Mouse (Mus musculus): ENCODE data around the gene Tecr. TPM values are rescaled to one million over a fixed set of nuclear protein-coding genes. Genes with fewer than 3 reads are reported as not detected.

Gene Tecr
- polyA plus RNA-seq, 1 experiment = 552 TPM

DNA sequence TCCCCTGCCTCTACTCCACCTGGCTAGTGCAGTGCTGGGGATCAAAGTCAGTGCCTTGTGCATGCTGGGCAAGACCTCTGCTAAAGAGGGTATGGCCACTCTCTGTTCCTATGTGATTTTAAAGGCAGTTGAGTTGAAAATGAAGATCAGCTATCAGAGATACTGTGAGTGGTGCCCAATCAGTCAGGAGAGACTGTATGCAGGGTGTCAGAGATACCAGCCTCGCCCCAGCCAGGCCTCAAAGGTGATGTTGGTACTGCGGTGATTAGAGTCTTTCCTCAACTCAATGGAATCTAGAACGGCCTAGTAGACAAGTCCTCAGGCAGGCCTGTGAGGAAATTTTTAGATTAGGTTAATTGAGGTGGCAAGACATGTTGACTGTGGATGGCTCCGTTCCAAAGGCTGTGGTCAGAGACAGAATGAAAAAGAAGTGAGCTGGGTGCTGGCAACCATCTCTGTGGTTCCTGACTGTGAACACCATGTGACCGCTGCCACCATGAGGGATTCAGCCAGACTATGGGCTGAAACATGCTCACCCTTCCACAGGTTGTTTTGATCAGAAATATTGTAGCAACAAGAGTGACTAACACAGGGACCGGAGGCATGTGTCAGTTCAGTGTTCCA, 18.0 kb upstream of the Tecr start:
- Histone ChIP-seq H3K4me3 (ENCODE audit: insufficient read depth, low read depth, low read length) (no peak overlapping the region), H3K27ac (replicated peaks; ENCODE audit: low read depth, low read length) (no peak overlapping the region), H3K4me1 (ENCODE audit: control insufficient read depth, insufficient read depth, insufficient read length, low read length) (no peaks in the 10 kb centered on the region)

DNA sequence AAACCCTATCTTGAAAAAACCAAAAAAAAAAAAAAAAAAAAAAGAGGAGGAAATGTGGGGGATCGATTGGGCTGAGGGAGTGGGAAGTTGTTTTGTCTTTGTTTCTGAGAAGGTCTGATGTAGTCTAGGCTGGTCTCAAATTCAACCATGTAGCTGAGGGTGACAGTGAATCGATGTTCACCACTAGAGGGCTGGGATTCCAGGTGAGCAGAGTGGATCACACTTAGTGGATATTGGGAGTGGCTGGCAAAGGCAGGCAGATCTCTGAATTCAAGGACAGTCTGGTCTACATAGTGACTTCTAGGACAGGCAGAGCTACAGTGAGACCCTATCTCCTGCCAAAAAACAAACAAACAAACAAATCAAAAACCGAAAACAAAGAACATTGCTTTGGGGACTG, 17.0 kb upstream of the Tecr start:
- Histone ChIP-seq H3K27ac (replicated peaks; ENCODE audit: low read depth, low read length) (no peak overlapping the region), H3K4me3 (ENCODE audit: insufficient read depth, low read depth, low read length) (no peak overlapping the region), H3K4me1 (ENCODE audit: control insufficient read depth, insufficient read depth, insufficient read length, low read length) (no peaks in the 10 kb centered on the region)

DNA sequence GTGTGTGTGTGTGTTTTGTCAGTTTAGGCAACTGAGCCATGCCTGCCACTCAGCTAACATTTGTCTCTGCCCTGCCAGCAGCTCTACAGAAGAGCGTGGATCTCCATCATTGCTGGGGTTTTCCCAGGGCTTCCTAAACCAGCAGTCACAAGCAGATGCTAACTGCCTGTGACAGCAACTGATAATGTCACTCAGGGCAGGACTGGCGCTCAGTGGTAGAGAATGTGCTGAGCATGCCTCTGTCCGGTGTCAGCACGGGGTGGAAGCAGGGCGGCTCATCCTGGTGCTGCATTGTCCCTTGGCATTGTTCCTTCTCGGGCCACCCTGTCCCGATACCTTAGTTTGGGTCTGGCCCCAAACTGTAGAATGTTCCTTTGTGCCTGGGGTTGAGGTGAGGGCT, 15.8 kb upstream of the Tecr start:
- Histone ChIP-seq H3K4me1 (ENCODE audit: control insufficient read depth, insufficient read depth, insufficient read length, low read length) (no peaks in the 10 kb centered on the region), H3K27ac (replicated peaks; ENCODE audit: low read depth, low read length) (no peak overlapping the region), H3K4me3 (ENCODE audit: insufficient read depth, low read depth, low read length) (no peak overlapping the region)

DNA sequence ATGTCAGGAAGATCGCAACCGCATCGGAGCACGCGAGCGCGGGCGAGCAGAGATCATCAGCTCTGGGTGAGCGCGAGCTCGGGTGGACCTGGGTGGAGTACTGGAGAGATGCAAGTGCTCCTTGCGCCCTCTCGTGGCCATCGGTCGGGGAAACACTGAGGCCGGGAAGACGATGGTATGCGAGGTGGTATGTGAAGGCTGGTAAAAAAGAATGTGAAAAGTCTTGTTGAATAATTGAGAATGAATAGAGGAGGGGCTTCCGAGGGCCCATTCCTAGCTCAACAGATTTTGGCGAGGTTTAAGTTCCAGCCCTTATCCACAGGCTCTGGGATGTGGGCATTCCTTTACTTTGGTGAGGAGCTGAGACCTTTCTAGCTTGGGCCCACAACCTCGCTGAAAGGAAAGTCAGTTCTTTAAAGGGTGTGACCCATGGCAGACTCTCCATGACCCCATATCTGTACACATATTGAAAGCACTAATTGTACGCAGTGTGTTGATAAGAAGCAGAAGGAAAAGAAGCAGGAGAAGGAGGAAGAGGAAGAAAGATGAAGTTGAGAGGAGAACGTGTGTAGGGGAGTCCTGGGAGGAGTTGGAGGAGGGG, 14.7 kb upstream of the Tecr start:
- Histone ChIP-seq H3K4me1 (ENCODE audit: control insufficient read depth, insufficient read depth, insufficient read length, low read length) (no peaks in the 10 kb centered on the region), H3K4me3 (ENCODE audit: insufficient read depth, low read depth, low read length) (peak overlapping the region; percentile 32), H3K27ac (replicated peaks; ENCODE audit: low read depth, low read length) (no peak overlapping the region)

DNA sequence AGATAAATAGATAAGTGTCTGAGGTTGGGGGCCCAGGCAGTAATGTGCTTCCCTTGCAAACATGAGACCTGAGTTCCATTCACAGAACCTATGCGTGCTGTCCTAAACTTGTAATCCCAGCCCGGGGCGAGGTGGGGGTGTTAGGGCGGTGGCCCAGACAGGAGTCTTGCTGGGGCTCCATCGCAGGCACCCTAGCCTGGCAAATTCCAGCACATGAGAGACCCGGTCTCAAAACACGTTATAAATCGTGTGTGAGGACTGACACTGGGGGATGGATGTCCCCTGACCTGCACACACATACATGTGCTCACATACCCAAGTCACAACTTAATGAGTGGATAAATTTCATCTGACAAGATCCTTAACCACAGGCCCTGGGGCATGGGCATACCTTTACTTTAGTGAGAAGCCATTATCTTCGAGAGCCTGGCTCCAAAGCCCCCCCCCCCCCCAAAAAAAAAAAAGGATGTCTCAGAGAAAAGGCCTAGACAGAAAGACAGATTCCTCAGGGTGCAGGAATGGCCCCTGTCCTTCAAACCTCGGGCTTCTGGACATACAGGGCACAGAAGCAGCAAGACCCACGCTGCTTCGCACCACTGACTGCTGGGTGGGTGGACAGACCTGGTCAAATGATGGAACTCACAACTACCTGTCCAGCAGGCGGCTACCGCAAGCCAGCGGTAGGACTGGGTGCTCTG, 14.1 kb upstream of the Tecr start:
- no peaks in the 10 kb centered on the region for H3K4me1 ChIP-seq (ENCODE audit: control insufficient read depth, insufficient read depth, insufficient read length, low read length)
- H3K4me3 ChIP-seq (ENCODE audit: insufficient read depth, low read depth, low read length) = peak overlapping the region; percentile 32
- no peak overlapping the region for H3K27ac ChIP-seq (replicated peaks; ENCODE audit: low read depth, low read length)

DNA sequence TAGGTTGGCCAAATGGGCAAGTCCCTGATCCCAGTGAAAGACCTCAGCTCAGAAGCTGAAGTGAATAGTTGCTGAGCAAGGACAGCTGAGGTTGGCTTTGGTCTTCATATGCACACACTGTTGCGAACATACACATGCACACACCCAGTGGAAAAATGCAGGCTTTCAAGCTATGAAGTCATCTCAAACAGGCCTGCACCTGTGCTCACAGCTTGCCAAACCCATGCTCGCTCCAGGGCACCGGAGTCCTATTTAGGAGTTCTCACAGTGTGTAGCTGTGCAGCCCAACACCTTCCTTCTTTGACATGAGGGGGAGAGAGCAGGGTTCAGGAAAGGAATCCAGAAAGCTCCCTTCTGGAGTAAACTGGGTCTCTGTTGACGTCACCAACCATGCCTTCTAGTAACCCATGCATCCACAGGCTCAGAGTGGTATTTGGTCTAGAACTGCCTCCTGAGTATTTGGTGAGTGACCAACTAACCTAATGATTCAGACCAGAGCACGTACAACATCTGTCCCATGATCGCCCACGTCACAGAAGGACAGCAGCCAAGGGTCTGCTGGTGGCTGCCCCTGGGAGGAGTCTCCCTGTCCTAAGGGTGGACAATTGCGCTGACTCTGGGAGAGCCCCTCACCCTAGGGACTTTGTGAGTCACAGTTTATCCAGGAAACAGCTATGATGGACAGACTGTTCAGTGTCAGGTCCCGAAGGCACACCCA, 12.0 kb upstream of the Tecr start:
- Histone ChIP-seq H3K27ac (replicated peaks; ENCODE audit: low read depth, low read length) (no peak overlapping the region), H3K4me1 (ENCODE audit: control insufficient read depth, insufficient read depth, insufficient read length, low read length) (no peaks in the 10 kb centered on the region), H3K4me3 (ENCODE audit: insufficient read depth, low read depth, low read length) (no peak overlapping the region)

DNA sequence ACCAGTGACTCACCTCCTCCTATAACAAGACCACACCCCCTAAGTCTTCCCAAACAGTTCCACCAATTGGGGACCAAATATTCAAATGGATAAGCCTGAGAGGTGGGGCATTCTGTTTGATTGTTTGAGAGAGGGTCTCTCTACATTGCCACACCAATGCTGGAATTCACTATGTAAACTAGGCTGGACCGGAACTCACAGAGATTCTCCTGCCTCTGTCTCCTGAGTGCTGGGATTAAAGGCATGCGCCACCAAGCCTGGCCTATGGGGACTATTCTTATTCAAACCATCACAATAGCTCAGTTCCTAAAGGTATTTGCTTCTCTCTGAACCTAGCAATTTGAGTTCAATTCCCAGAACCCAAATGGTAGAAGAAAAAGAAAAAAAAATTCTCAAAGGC, 10.8 kb upstream of the Tecr start:
- H3K27ac ChIP-seq (replicated peaks; ENCODE audit: low read depth, low read length) = no peak overlapping the region
- H3K4me1 ChIP-seq (ENCODE audit: control insufficient read depth, insufficient read depth, insufficient read length, low read length) = no peaks in the 10 kb centered on the region
- no peak overlapping the region for H3K4me3 ChIP-seq (ENCODE audit: insufficient read depth, low read depth, low read length)

DNA sequence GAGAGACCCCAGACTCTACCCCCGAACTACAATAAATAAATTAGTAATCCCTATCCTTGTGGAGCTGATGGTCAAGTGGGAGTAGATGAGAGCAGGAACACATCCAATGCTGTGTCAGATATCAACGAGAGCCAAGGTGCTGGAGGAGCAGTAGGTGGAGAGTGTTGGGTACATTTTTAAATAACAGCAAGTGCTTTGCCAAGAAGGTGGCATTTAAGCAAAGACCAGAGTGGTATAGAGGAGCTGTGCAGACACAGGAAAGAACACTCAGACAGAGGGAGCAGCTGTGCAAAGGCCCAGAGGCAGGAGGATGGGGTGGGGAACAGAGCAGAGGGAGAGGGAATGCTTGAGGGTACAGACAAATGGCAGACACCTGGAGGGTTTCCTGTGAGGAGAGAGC, 9.3 kb upstream of the Tecr start:
- no peaks in the 10 kb centered on the region for H3K4me1 ChIP-seq (ENCODE audit: control insufficient read depth, insufficient read depth, insufficient read length, low read length)
- H3K27ac ChIP-seq (replicated peaks; ENCODE audit: low read depth, low read length) = no peak overlapping the region
- H3K4me3 ChIP-seq (ENCODE audit: insufficient read depth, low read depth, low read length) = no peak overlapping the region

DNA sequence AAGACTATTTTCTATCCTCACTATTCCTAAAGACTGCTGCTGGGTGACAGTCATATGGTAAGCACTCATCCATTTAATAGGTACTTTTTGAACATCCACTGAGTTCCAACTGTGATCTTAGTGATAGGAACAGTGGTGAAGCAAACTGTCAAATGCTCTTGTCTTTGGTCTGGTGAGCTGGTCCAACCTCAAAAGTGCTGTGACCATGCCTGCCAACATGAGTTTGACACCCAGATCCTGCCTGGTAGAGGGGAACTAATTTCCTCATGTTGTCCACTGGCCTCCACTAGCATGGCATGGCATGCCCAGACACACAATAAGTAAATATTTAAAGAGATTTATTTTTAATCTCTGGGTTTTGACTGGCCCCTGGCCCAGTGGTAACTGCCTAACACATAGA, 8.9 kb upstream of the Tecr start:
- no peak overlapping the region for H3K27ac ChIP-seq (replicated peaks; ENCODE audit: low read depth, low read length)
- H3K4me1 ChIP-seq (ENCODE audit: control insufficient read depth, insufficient read depth, insufficient read length, low read length) = no peaks in the 10 kb centered on the region
- H3K4me3 ChIP-seq (ENCODE audit: insufficient read depth, low read depth, low read length) = no peak overlapping the region

DNA sequence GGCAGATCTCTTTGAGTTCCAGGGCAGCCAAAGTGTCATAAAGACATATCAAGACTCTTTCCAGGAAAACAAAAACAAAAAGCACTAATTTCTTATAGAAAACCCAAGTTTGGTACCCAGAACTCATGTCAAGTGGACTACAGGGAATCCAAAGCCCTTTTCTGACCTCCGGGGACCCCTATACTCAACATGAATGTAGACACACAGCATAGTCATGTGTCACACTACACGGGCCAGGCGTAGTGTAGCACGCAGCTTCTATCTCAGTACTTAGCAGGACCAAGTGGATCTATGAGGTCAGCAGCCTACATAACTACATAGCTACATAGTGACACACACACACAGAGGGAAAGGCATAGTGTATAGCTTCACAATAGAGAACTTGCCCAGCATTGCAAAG, 5.9 kb upstream of the Tecr start:
- Histone ChIP-seq H3K4me1 (ENCODE audit: control insufficient read depth, insufficient read depth, insufficient read length, low read length) (peaks cover 6% of the 10 kb centered on the region; the same call in 1 of the 2 replicates), H3K27ac (replicated peaks; ENCODE audit: low read depth, low read length) (no peak overlapping the region), H3K4me3 (ENCODE audit: insufficient read depth, low read depth, low read length) (no peak overlapping the region)

DNA sequence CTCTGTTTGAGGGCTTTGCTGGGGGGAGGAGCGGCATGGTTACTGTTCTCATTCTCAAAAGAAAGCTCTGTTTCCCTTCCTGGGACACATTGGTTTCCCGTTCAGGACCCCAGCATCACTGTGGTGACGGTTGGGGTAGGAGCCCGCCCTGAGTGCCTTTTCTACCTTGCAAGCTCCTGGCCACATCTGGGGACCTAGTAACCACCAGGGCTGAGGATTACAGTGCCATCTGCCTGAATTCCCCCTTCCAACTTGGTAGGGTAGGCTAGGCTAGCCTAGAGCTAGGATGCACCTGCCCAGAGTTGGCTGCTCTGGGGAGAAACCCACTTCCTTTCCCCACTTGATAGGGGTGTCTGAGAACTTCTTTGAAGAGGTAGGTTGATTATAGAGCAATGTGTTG, 4.2 kb upstream of the Tecr start:
- H3K27ac ChIP-seq (replicated peaks; ENCODE audit: low read depth, low read length) = no peak overlapping the region
- no peak overlapping the region for H3K4me3 ChIP-seq (ENCODE audit: insufficient read depth, low read depth, low read length)

DNA sequence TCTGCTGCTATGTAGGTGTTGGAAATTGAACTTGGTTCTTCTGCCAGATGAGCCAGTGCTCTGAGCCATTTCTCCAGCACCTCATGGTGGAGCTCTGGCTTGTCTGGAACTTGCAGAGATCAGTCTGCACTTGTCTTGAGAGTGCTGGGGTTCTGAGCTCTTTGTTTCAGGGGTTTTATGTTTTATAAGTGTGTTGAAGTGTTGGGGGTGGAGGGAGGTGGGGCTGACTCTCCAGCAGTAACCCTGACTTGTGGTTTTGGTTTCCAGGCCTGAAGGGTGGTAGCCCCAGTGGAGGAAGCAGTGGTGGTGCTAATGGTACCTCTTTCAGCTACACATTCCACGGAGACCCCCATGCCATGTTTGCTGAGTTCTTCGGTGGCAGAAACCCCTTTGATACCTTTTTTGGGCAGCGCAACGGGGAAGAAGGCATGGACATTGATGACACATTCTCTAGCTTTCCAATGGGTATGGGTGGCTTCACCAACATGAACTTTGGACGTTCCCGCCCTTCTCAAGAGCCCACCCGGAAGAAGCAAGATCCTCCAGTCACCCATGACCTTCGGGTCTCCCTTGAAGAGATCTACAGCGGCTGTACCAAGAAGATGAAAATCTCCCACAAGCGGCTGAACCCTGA, 1.9 kb upstream of the Tecr start:
- Histone ChIP-seq H3K27ac (replicated peaks; ENCODE audit: low read depth, low read length) (no peak overlapping the region), H3K4me3 (ENCODE audit: insufficient read depth, low read depth, low read length) (peak overlapping the region; percentile 79)

More for the DNA sequence above, 4.2 kb upstream of the Tecr start:
- peaks cover 6% of the 10 kb centered on the region; the same call in 1 of the 2 replicates for H3K4me1 ChIP-seq (ENCODE audit: control insufficient read depth, insufficient read depth, insufficient read length, low read length)

DNA sequence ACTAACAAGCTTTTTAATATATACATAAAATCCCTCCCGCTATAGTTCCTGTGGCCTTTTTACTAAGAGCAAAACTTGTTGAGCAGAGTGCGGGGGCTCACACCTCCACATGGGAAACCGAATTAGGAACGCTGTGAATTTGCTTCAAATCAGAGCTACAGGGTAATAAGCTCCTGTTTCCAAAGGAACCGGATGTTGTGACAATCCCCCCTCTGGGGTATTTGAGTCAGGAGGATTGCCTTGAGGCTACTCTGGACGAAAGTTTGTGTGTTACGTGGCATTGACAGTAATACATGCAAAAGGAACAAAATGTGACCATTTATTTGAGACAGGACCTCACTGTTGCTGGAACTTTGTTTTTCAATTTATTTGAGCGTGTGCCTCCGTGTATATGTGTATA, 1.3 kb upstream of the Tecr start:
- Histone ChIP-seq H3K27ac (replicated peaks; ENCODE audit: low read depth, low read length) (peak overlapping the region; percentile 91), H3K4me1 (ENCODE audit: control insufficient read depth, insufficient read depth, insufficient read length, low read length) (peaks cover 6% of the 10 kb centered on the region; the same call in 1 of the 2 replicates), H3K4me3 (ENCODE audit: insufficient read depth, low read depth, low read length) (peak overlapping the region; percentile 79)

More for the DNA sequence above, 1.9 kb upstream of the Tecr start:
- H3K4me1 ChIP-seq (ENCODE audit: control insufficient read depth, insufficient read depth, insufficient read length, low read length) = peaks cover 6% of the 10 kb centered on the region; the same call in 1 of the 2 replicates

DNA sequence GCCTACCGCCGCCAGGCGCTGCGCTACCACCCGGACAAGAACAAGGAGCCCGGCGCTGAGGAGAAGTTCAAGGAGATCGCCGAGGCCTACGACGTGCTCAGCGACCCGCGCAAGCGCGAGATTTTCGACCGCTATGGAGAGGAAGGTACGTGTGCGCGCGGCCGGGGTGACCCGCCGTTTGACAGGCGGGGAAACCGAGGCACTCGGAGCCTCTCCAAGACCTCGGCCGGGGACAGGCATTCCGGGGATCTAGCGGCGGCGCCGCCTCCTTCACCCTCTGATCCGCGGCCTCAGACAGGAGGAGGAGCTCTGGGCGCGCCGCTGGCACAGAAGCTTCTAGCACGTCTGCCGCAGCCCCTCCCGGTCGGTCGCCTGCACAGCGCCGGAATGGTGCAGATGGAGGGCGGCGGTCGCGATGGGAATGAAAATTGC, 643 bp upstream of the Tecr start:
- Histone ChIP-seq H3K27ac (replicated peaks; ENCODE audit: low read depth, low read length) (peak overlapping the region; percentile 91), H3K4me1 (ENCODE audit: control insufficient read depth, insufficient read depth, insufficient read length, low read length) (peaks cover 6% of the 10 kb centered on the region; the same call in 1 of the 2 replicates), H3K4me3 (ENCODE audit: insufficient read depth, low read depth, low read length) (peak overlapping the region; percentile 79)

DNA sequence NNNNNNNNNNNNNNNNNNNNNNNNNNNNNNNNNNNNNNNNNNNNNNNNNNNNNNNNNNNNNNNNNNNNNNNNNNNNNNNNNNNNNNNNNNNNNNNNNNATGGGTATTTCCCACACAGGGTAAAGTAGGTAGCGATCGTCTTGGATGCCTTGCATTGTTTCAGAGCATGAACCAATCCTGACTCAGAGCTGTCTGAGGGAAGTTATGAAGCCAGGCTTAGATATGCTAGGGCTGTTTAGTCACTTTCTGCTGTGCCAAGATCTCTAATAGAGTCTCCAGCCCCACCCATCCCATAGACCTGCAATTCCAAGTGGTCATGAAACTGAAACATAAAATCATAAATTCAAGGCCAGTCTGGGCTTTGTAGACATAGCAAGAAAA, 5.1 kb downstream of the Tecr start:
- H3K4me1 ChIP-seq (ENCODE audit: control insufficient read depth, insufficient read depth, insufficient read length, low read length) = peaks cover 4% of the 10 kb centered on the region; the same call in 1 of the 2 replicates

More for the DNA sequence above, 5.1 kb downstream of the Tecr start:
- no peak overlapping the region for H3K4me3 ChIP-seq (ENCODE audit: insufficient read depth, low read depth, low read length)
- no peak overlapping the region for H3K27ac ChIP-seq (replicated peaks; ENCODE audit: low read depth, low read length)

Data from brown adipose tissue, adult 24 weeks (tissue).